Mouse (Mus musculus): Measurements from ENCODE around the gene Trim41. TPM values are rescaled to one million over a fixed set of nuclear protein-coding genes. Genes with fewer than 3 reads are reported as not detected.

Trim41 gene
- polyA plus RNA-seq, 1 experiment, result 45.0 TPM

DNA sequence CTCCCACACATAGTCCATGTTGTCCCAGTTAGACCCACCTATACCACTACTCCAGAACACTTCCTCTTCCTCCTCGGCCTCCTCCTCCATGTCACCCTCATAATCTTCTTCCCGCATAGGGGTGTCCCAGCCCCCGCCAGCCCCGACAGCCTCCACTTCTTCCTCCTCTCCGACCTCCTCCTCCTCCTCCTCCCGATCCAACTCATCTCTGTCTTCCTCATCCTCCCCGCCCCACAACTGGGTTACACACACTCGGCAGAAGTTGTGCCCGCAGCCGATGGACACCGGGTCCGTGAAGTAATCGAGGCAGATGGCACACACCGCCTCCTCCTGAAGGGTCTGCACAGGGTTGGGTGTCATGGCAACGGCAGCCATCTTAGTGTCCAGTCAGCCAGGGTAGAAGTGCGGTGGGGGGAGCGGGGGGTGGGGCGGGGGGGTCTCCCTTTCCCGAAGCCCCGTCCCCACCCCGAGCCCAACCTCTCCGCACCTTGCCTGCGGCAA lies 822 bp downstream of the Trim41 start:
- DNase-seq, result peak in 1 of 2 experiments; percentile 58
- Histone ChIP-seq H3K27me3 (ENCODE audit: control insufficient read depth, insufficient read depth, low read length) (no peaks in the 10 kb centered on the region), H3K4me1 (ENCODE audit: control insufficient read depth, insufficient read depth, low read length) (peaks cover 5% of the 10 kb centered on the region), H3K27ac (ENCODE audit: insufficient read depth, low read length) (peak overlapping the region; percentile 31; the same call in 1 of the 2 replicates), H3K4me3 (replicated peaks; ENCODE audit: insufficient read depth, low read depth, low read length) (peak overlapping the region; percentile 97)
- TF ChIP-seq POLR2A (IDR thresholded peaks at IDR 0.05; ENCODE audit: borderline replicate concordance, insufficient read depth, low read length), result no peak
- no peak for TF ChIP-seq CTCF (IDR thresholded peaks at IDR 0.05; ENCODE audit: borderline replicate concordance, insufficient read depth, low read depth, low read length)
- WGBS, result 2% methylated on average over 23 of the region's 23 CpGs

- Histone ChIP-seq H3K4me1 (ENCODE audit: control insufficient read depth, insufficient read depth, low read length) (peaks cover 5% of the 10 kb centered on the region), H3K4me3 (replicated peaks; ENCODE audit: insufficient read depth, low read depth, low read length) (peak overlapping the region; percentile 97), H3K27me3 (ENCODE audit: control insufficient read depth, insufficient read depth, low read length) (no peaks in the 10 kb centered on the region), H3K27ac (ENCODE audit: insufficient read depth, low read length) (no peak overlapping the region)
- DNase-seq, result peak in 1 of 2 experiments; percentile 35
- 59% methylated on average over 16 of the region's 16 CpGs for WGBS
- TF ChIP-seq POLR2A (IDR thresholded peaks at IDR 0.05; ENCODE audit: borderline replicate concordance, insufficient read depth, low read length), result no peak
- no peak for TF ChIP-seq CTCF (IDR thresholded peaks at IDR 0.05; ENCODE audit: borderline replicate concordance, insufficient read depth, low read depth, low read length)
These were observed 1.3 kb downstream of the Trim41 start for GRCm38 (mm10) chr11:48815851-48816250.

DNA sequence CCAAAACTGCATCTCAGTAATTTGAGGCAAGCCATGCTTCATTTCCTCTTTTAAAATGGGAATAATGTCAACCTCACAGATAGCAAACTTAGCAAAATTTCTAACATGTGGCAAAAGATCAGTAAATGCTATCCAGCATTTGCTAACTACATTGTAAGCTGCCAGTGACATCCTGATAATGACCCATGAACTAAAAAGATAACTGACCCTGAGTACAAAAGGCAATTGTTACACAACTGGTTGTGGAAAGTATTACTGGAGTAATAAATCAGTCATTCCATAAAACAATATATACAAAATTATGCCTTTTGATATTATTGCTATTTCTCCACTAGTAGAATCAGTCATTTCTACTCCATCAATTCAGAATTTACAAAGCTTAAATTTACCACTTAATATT lies 3.4 kb downstream of the Trim41 start:
- Histone ChIP-seq H3K4me3 (replicated peaks; ENCODE audit: insufficient read depth, low read depth, low read length) (no peak overlapping the region), H3K27me3 (ENCODE audit: control insufficient read depth, insufficient read depth, low read length) (no peaks in the 10 kb centered on the region), H3K27ac (ENCODE audit: insufficient read depth, low read length) (no peak overlapping the region), H3K4me1 (ENCODE audit: control insufficient read depth, insufficient read depth, low read length) (peaks cover 5% of the 10 kb centered on the region)
- DNase-seq, result no peak
- no peak for TF ChIP-seq POLR2A (IDR thresholded peaks at IDR 0.05; ENCODE audit: borderline replicate concordance, insufficient read depth, low read length)

- WGBS, result 65% methylated on average over 2 of the region's 2 CpGs
- Histone ChIP-seq H3K4me1 (ENCODE audit: control insufficient read depth, insufficient read depth, low read length) (no peaks in the 10 kb centered on the region), H3K4me3 (replicated peaks; ENCODE audit: insufficient read depth, low read depth, low read length) (no peak overlapping the region), H3K27ac (ENCODE audit: insufficient read depth, low read length) (no peak overlapping the region), H3K27me3 (ENCODE audit: control insufficient read depth, insufficient read depth, low read length) (no peaks in the 10 kb centered on the region)
- TF ChIP-seq CTCF (IDR thresholded peaks at IDR 0.05; ENCODE audit: borderline replicate concordance, insufficient read depth, low read depth, low read length), result no peak
- DNase-seq, result no peak
These were observed 7.0 kb downstream of the Trim41 start for GRCm38 (mm10) chr11:48810142-48810541.

GRCm38 (mm10) chr11:48809434-48809830 lies 7.7 kb downstream of the Trim41 start:
- Histone ChIP-seq H3K27me3 (ENCODE audit: control insufficient read depth, insufficient read depth, low read length) (no peaks in the 10 kb centered on the region), H3K4me3 (replicated peaks; ENCODE audit: insufficient read depth, low read depth, low read length) (no peak overlapping the region), H3K27ac (ENCODE audit: insufficient read depth, low read length) (no peak overlapping the region), H3K4me1 (ENCODE audit: control insufficient read depth, insufficient read depth, low read length) (no peaks in the 10 kb centered on the region)
- TF ChIP-seq CTCF (IDR thresholded peaks at IDR 0.05; ENCODE audit: borderline replicate concordance, insufficient read depth, low read depth, low read length) (no peak), POLR2A (IDR thresholded peaks at IDR 0.05; ENCODE audit: borderline replicate concordance, insufficient read depth, low read length) (no peak)
- no peak for DNase-seq
- WGBS, result 69% methylated on average over 4 of the region's 4 CpGs

DNA sequence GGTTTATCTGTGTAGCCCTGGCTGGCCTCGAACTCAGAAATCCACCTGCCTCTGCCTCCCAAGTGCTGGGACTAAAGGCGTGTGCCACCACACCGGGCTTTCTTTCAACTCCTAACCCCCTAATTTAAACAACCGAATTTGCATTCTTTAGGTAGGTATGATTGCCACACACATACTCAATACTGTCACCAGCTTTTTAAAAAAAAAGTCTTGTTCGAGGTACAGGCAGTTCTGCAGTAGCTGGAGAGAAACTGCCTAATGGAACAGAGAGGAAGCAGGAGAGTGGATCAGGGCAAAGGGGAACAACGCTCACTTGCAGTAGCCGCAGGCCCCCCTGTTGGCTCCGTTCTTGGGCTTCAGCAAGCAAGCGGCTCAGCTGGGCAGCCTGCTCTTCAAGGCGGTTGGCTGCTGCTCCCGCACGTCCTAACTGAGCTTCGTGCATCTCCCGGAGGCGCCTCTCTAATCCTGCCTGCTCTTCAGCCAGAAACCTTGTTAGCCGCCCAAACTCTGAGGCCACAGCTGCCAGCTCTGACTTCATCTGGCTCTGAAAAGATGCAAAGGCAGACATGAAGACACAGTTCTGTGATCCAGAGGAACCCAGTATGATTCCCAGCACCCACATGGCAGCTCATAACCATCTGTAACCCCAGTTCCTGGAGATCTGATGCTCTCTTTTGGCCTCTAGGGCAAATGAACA lies 8.3 kb downstream of the Trim41 start:
- H3K27me3 ChIP-seq (ENCODE audit: control insufficient read depth, insufficient read depth, low read length), result no peaks in the 10 kb centered on the region
- no peaks in the 10 kb centered on the region for H3K4me1 ChIP-seq (ENCODE audit: control insufficient read depth, insufficient read depth, low read length)
- H3K27ac ChIP-seq (ENCODE audit: insufficient read depth, low read length), result no peak overlapping the region
- no peak overlapping the region for H3K4me3 ChIP-seq (replicated peaks; ENCODE audit: insufficient read depth, low read depth, low read length)
- WGBS, result 40% methylated on average over 16 of the region's 16 CpGs
- no peak for DNase-seq
- TF ChIP-seq POLR2A (IDR thresholded peaks at IDR 0.05; ENCODE audit: borderline replicate concordance, insufficient read depth, low read length), result no peak
- no peak for TF ChIP-seq CTCF (IDR thresholded peaks at IDR 0.05; ENCODE audit: borderline replicate concordance, insufficient read depth, low read depth, low read length)

GRCm38 (mm10) chr11:48808304-48808646 lies 8.9 kb downstream of the Trim41 start:
- Histone ChIP-seq H3K4me3 (replicated peaks; ENCODE audit: insufficient read depth, low read depth, low read length) (no peak overlapping the region), H3K4me1 (ENCODE audit: control insufficient read depth, insufficient read depth, low read length) (no peaks in the 10 kb centered on the region), H3K27me3 (ENCODE audit: control insufficient read depth, insufficient read depth, low read length) (no peaks in the 10 kb centered on the region), H3K27ac (ENCODE audit: insufficient read depth, low read length) (no peak overlapping the region)
- no peak for DNase-seq
- TF ChIP-seq CTCF (IDR thresholded peaks at IDR 0.05; ENCODE audit: borderline replicate concordance, insufficient read depth, low read depth, low read length) (no peak), POLR2A (IDR thresholded peaks at IDR 0.05; ENCODE audit: borderline replicate concordance, insufficient read depth, low read length) (no peak)

- Histone ChIP-seq H3K4me1 (ENCODE audit: control insufficient read depth, insufficient read depth, low read length) (no peaks in the 10 kb centered on the region), H3K27me3 (ENCODE audit: control insufficient read depth, insufficient read depth, low read length) (no peaks in the 10 kb centered on the region), H3K27ac (ENCODE audit: insufficient read depth, low read length) (no peak overlapping the region), H3K4me3 (replicated peaks; ENCODE audit: insufficient read depth, low read depth, low read length) (no peak overlapping the region)
- DNase-seq, result no peak
- WGBS, result 45% methylated on average over 14 of the region's 14 CpGs
- no peak for TF ChIP-seq CTCF (IDR thresholded peaks at IDR 0.05; ENCODE audit: borderline replicate concordance, insufficient read depth, low read depth, low read length)
- no peak for TF ChIP-seq POLR2A (IDR thresholded peaks at IDR 0.05; ENCODE audit: borderline replicate concordance, insufficient read depth, low read length)
These were observed 9.4 kb downstream of the Trim41 start for GRCm38 (mm10) chr11:48807563-48808303.
